Mouse (Mus musculus) thymus, postnatal 36 days (tissue): Measurements from ENCODE around the gene Cdc123.
A peak's percentile ranks its signal among the peaks of the same experiment; 100 is the strongest.

ENCODE experiments used
- DNase-seq, 2 experiments: peaks; one replicate each; pipeline ENCODE4 v3.0.0; 2022; ENCODE audit warnings: mixed read lengths in 2 of 2

The Cdc123 gene

GRCm38 (mm10) chr2:5804440-5805045 is 40.4 kb downstream of the Cdc123 start:
- DNase-seq, result no peak

- DNase-seq, result no peak
Observed at GRCm38 (mm10) chr2:5801927-5802590, 42.9 kb downstream of the Cdc123 start.

- no peak for DNase-seq
Observed at GRCm38 (mm10) chr2:5801182-5801640, 43.8 kb downstream of the Cdc123 start.

GRCm38 (mm10) chr2:5797816-5798672 is 46.9 kb downstream of the Cdc123 start:
- DNase-seq, result no peak

- no peak for DNase-seq
Observed at GRCm38 (mm10) chr2:5793771-5794170, 51.2 kb downstream of the Cdc123 start.

- DNase-seq, result no peak
Observed at GRCm38 (mm10) chr2:5792056-5792455, 52.9 kb downstream of the Cdc123 start.

- DNase-seq, result no peak
Observed at GRCm38 (mm10) chr2:5789625-5790160, 55.3 kb downstream of the Cdc123 start.

GRCm38 (mm10) chr2:5787391-5787790 is 57.6 kb downstream of the Cdc123 start:
- DNase-seq, result no peak

- no peak for DNase-seq
Observed at GRCm38 (mm10) chr2:5772464-5772863, 72.5 kb downstream of the Cdc123 start.

GRCm38 (mm10) chr2:5770708-5771241 is 74.2 kb downstream of the Cdc123 start:
- no peak for DNase-seq

- DNase-seq, result no peak
Observed at GRCm38 (mm10) chr2:5769630-5770029, 75.3 kb downstream of the Cdc123 start.

GRCm38 (mm10) chr2:5768946-5769345 is 76.0 kb downstream of the Cdc123 start:
- no peak for DNase-seq

GRCm38 (mm10) chr2:5762031-5762430 is 82.9 kb downstream of the Cdc123 start:
- DNase-seq, result no peak

GRCm38 (mm10) chr2:5760479-5761008 is 84.4 kb downstream of the Cdc123 start:
- DNase-seq, result no peak

- peak; percentile 2 to 10 for DNase-seq
Observed at GRCm38 (mm10) chr2:5758569-5758968, 86.4 kb downstream of the Cdc123 start.

- no peak for DNase-seq
Observed at GRCm38 (mm10) chr2:5750872-5751271, 94.1 kb downstream of the Cdc123 start.

GRCm38 (mm10) chr2:5749210-5749609 is 95.8 kb downstream of the Cdc123 start:
- no peak for DNase-seq

GRCm38 (mm10) chr2:5747545-5748043 is 97.4 kb downstream of the Cdc123 start:
- DNase-seq, result no peak

GRCm38 (mm10) chr2:5746529-5746928 is 98.4 kb downstream of the Cdc123 start:
- DNase-seq, result no peak
